Mouse (Mus musculus) left cerebral cortex, postnatal 14 days (tissue): Measurements from ENCODE around the gene Grin3a. TPM values are rescaled to one million over a fixed set of nuclear protein-coding genes. Genes with fewer than 3 reads are reported as not detected.
"Not testable (repeated sequence)": the region's sequence is repeated elsewhere in the genome, so short reads cannot be mapped to it uniquely, and the experiment has no call there.

Source experiments
- DNase-seq, 2 experiments: peaks; one replicate each; pipeline ENCODE4 v3.0.0; 2021 to 2022; ENCODE audit warnings: low spot score in 2 of 2, mixed read lengths in 1 of 2
- intact Hi-C: fragments of 180-260 bp; cut with DNase I; formaldehyde crosslinking; loops from one replicate; pipeline ENCODE4 v1.15.1; 2025
- total RNA-seq, 2 experiments: library from RNA; stranded (reverse); gene quantifications; 2 replicates each; pipeline ENCODE4 v1.2.3; 2021

Gene Grin3a
- total RNA-seq, 2 experiments from 2014 or later, result 51.7 to 57.0 TPM

DNA sequence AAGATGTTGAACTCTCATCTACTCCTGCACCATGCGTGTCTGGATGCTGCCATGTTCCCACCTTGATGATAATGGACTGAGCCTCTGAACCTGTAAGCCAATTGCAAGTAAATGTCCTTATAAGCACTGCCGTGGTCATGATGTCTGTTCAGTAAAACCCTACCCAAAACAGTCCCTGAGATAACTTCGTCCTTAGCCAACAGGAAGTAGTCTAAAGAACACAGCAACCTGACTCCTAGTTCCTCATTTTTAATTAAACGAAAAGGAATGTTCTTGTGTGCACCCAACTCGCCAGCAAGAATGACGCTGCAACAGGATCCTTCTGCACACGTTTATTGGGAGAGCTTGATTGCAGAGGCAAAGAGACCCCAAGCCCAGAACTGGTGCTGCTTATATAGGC is 225.7 kb downstream of the Grin3a start:
- intact Hi-C loops, DNase-seq: not testable (repeated sequence)

GRCm38 (mm10) chr4:49616924-49617323 is 228.6 kb downstream of the Grin3a start:
- intact Hi-C loops, result no loop called here
- DNase-seq, result no peak

Other genes with a start within 250 kb of the Grin3a start
- gene Tmem246, start 247.9 kb downstream of the Grin3a start, total RNA-seq, result 10 to 100 TPM; 66.9 to 68.1 TPM
- 10 to 100 TPM; 64.3 to 70.4 TPM for gene Rnf20, start 213.7 kb downstream of the Grin3a start, total RNA-seq
- under 1 TPM; 0.47 to 0.75 TPM for gene Ppp3r2, start 163.7 kb downstream of the Grin3a start, total RNA-seq